Mouse (Mus musculus): Measurements from ENCODE around the gene Tmem178b. TPM values are rescaled to one million over a fixed set of nuclear protein-coding genes. Genes with fewer than 3 reads are reported as not detected.

Tmem178b gene
- polyA plus RNA-seq, 1 experiment from 2014 or later = not detected

Other genes starting within 250 kb of the Tmem178b start
- 10.9 and 11.7 TPM in 2 replicates for gene Braf, start 147.8 kb upstream of the Tmem178b start, polyA plus RNA-seq (2014; fragmentation: Nextera tagmentation; extraction: Ambion mirVana)
- 205 and 225 TPM in 2 replicates for gene Mrps33, start 62.3 kb upstream of the Tmem178b start, polyA plus RNA-seq (2014; fragmentation: Nextera tagmentation; extraction: Ambion mirVana)